Mouse (Mus musculus) neural tube, embryonic 10.5 days (tissue): ENCODE results near the gene Serac1.

ENCODE experiments used
- DNase-seq: peaks from one replicate; pipeline ENCODE4 v3.0.0-alpha.2; 2017; ENCODE audit warnings: low spot score; ENCODE audit errors: extremely low spot score

Serac1 gene

DNA sequence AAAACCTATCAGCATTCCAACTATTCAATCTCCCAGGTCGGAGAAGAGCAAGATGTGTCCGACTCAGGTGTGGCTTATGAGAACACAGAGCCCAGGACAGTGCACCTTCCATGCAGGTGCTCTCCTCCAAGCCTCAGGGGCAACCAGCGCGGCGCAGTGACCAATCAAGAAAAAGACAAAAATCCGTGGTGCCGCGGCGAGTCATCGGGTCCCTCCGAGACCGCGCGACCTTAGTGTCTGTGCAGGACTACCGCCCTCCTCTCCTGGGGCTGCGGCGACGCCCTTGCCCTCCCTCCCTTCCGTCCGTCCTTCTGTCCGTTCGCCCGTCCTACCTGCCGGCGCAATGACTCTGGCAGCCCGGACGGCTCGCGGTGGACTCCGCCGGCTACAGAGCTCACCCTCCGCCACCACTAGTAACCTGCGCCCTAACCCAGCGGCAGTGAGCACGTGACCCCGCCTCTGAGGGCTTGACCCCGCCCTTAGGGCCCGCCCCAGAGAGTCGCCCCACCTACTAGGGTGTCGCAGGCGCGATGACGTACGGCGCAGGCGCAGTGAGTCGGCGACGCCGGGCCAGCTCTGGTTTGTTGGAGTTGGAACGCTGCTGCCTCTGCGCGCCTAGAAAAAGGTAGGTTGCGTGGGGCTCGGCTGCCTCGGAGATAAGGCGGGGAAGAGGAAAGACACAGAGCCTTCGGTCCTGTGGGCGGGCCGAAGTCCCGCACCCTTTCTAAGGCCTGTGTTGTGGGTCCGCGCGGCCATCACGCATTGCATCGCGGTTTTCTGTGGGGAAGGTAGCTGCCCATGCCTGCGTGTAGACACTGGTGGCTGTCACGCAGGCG, at the start of gene Serac1, which contains the start of gene Gtf2h5:
Gene Serac1 (minus strand): TSS at position 455 of the 836 bp plus-strand sequence.
Gene Gtf2h5 (plus strand): TSS at position 500 of the 836 bp plus-strand sequence.
- peak; percentile 98 for DNase-seq

DNA sequence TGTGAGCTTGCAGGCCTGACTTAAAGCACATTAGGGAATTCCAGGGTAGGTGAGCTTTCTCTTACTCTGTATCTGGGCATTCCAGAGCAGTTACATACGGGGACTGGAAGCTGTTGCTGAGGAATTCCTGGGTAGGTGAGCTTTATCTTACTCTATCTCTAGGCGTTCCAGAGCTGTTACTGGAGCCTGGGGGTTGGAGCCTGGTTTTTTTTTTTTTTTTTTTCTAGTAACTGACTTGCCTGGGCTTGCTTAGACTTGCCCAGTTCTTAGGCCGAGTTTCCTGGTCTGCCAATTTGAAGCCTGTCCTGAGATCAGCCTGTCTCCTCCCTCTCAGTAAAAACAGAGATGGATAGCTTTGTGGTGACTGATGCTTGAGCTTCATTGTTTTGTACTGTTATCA, 48.5 kb upstream of the Serac1 start:
- DNase-seq: no peak

DNA sequence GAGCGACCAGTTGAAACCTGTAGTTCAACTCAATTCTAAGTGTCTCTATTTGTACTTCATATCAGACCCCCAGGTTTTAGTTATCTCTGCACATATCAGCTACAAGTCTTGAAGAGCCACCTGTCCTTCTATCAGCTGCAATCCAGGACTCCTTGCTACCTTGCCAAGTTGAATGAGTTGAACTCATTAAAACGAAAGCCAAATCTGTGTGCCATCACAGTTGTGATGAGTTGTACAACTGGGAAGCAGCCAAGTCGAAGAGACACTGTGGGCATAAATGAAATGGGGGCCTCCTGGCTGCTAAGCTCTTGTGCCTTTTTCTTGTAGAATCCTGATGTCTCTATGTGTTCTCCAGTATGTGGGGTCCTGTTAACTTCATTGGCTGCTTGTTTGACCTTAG, 45.9 kb upstream of the Serac1 start:
- no peak for DNase-seq

DNA sequence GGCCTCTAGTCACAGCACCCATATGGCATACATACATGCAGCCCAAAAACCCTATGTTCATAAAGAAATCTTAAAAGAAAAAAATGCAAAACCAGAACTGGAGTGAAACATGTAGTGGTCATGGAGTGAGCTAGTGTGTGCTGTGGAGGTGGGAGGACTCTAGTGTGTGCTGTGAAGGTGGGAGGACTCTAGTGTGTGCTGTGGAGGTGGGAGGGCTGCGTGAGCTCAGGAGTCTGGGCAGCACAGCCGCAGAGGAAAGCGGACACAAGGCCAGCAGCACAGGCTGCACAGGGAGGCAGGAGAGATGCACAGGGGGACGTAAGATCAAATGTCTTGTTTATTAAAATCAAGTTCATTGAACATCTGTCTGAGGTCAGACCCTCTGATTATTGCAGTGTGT, 44.2 kb upstream of the Serac1 start:
- DNase-seq: no peak

DNA sequence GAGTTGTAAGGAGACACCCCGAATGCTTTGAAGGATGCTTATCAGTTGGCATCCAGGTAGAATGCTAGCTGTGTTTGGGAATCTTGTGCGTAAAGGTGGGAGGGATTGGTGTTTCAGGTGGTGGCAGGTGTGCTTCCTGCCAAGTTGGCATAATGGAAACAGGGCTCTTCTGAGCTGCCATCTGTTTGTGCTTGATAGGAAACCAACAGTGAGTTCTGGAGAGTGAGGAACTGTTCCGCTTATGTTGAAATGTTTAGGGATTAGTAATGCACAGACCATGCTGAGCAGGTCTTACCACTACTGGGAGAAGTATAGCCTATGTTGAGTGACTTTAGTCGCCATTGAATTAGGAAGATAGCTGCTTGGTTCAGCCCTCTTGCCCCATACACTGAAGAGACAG, 39.3 kb upstream of the Serac1 start:
- DNase-seq: no peak

DNA sequence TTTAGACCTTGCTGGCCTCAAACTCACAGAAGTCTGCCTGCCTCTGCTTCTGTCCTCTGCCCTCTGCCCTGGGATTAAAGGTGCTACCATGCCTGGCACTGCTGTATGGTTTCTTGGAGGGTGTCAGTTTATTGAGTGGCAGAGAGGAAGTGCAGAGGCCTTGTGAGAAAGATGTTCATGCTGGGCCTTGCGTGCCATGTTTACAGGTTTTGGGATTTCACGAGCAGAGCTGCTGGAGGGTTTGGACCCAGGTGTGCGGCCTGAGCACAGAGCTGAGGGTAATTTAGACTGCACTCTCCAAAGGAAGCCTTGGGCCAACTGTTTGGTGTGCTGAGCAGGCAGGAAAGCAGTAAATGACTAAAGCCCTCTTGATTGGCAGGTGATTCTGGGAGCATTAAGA, 38.4 kb upstream of the Serac1 start:
- DNase-seq: no peak

DNA sequence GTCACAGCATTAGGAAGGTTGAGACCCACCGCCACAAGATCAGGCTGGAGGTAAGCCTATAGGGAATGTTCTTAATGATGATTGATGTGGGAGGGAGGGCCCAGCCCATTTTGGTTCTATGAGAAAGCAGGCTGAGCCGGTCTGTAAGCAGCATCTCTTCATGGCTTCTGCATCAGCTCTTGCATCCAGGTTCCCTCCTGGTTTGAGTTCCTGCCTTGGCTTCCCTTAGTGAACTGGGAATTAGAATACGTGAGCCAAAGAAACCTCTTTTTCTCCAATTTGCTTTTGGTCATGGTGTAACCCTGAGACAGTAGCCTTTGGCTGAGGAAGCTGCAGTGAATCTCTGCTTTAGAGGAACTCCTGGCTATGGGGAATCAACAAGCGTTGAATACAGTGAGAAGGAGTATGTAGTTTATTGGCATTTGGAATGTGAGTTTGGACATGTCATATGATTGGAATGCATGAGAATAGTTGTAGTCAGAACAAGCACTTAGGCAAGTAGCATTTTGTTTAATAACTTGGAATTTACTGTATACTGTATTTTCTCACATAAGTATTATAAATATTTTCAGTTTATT, 37.7 kb upstream of the Serac1 start:
- no peak for DNase-seq

DNA sequence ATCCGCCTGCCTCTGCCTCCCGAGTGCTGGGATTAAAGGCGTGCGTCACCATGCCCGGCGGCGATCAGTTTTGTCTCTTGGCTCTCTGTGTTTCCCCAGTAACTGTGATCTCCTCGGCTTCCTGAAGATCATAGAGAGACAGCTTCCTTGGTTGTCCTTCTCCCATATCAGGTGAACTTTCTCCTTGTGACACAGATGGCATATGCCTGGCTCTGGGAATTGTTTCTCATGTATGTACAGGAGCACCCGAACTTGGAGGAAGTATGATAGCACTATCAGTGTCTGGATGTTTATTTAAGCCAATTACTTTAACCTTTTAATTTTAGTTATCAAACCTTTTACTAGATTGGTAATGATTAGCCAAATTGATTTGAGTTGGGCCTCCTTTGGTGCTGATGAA, 35.5 kb upstream of the Serac1 start:
- DNase-seq: no peak

DNA sequence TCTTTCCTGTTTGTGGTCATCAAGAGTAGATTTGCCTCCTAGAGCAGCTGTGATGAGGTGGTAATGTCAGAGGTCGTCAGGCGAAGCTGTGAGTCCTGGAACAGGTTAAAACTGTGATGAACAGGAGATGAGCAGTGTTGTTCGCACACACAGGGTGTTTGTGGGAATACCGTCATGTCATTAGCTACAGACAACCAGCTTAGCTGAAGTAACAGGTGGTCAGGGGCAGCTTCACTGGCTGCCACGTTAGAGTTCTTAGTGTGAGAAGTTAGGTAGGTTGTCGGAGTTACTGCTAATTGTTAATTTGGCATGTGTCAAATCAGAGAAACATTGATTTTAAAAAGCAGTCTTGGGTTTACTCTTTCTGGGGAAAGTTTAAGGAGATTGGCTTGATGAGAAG, 34.1 kb upstream of the Serac1 start:
- DNase-seq: no peak

DNA sequence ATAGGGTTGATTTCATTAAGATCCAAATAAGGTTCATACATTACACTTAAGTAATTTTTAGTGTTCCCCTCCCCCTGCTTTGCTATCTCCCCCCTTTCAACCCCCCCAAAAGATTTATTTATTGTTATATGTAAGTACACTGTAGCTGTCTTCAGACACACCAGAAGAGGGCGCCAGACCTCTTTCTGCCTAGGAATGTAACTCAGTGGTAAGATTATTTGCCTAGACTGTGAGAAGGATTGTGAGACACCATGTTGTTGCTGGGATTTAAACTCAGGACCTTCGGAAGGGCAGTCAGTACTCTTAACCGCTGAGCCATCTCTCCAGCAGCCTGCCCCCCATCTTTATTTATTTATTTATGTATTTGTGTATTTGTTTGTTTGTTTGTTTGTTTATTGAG, 31.4 kb upstream of the Serac1 start:
- DNase-seq: no peak

DNA sequence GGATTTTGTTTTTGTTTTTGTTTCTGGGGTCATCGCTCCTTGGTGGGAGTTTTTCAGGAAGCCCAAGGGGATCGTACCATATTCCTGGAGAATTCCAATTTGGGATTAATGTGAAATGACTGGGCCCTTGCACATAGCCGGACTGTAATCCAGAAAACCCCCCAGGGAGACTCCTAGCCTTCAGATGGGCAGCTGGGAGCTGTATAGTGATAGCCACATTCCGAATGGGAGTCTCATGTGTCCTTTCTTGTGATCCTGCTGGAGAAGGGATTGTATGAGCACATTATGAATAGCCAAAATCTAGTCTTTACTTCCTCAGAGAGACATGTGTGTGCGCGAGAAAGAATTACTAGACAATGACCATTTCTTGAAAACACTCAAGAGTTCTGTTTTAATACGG, 28.6 kb upstream of the Serac1 start:
- DNase-seq: no peak

DNA sequence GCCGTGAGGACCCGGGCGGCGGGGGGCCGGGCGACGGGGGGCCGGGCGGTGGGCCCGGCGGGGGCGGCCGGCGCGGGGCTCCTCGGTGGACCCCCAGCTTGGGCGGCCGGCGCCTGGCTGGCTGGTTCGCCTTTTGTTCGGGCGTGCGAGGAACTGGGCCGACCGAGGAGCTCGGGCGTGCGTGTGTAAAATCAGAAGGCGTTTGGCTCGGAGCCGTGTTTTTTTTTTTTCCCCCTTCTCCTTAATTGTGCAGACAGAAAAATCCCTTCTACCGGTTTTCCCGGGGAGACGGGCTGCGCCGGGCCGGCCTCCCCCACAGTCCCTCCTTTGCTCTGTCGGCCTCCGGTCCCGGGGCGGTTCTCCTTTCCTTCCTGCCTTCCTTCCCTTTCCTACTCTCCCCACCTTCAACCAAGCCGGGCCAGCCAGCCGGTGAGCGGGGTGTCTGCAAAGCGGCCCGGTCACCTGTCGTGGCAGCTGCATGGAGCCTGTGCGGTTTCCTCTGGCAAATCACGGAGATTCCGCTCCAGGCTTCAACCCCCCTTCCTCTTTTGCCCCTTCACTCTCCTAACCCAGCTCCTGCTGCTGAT, 27.6 kb upstream of the Serac1 start:
- DNase-seq: peak; percentile 70

DNA sequence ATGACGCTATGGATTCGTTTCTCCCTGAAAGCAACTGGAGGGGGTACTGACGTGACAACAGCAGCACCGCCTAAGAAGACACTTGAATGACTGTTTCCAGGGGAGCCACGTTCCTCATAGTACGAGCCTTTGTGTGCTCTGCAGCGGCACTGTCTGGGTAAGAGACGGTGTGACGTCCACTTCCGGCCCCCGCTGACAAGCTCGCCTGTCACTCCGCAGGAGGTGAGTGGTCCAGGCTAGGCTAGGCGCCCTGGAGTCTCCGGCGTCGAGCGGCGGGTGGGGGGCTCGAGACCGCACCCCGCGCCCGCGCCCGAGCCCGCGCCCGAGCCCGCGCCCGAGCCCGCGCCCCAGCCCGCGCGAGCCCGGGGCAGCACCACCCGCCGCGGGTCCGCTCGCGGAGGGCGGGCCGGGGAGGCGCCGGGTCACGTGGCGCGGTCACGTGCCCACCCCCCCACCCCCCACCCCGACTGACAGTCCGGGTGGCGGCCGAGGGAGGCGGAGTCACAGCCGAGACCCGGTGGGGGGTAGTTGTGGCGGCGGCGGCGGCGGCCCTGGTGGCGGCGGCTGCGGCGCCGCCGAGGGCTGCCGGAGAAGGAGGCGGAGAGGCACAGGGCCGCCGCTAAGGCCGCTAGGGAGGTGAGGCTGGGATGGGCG, 26.9 kb upstream of the Serac1 start, which contains the start of gene Tulp4:
Gene Tulp4 (plus strand): TSS at position 77 of the 654 bp plus-strand sequence.
- DNase-seq: peak; percentile 93

DNA sequence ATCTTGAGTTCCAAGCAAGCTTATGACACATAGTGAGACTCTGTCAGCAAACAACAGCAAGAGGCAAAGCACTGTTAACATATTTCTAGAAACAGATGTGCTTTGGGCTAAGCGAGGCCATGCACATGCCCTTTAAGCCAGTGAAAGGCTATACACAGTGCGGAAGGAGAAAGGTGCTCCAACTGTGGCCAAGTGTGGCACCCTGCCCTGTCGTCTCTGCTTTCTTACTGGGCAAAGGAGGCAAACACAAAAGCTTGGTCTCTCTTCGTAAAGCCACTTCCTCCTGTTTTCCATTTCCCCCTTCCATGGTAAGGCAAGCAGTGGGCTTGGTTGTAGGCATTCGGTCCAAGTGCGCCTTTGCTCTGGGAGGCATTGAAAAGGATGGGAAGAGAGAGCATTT, 24.0 kb upstream of the Serac1 start:
- no peak for DNase-seq

DNA sequence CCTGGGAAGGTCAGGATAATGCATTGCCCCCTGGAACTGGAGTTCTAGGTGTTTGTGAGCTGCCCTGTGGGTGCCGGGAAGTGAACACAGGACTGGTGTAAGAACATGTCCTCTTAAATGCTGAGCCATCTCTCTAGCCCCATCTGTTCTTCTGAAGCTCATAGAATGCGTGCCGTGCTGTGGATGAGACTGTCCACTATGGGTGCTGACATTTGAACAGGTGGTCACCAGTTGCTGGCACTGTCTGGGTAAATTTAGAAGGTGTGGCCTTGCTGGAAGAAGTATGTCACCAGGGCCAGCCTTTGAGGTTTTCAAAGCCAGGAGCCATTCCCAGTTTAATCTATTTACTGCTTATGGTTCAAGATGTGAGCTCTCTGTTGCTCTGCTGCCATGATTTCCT, 22.7 kb upstream of the Serac1 start:
- DNase-seq: no peak

DNA sequence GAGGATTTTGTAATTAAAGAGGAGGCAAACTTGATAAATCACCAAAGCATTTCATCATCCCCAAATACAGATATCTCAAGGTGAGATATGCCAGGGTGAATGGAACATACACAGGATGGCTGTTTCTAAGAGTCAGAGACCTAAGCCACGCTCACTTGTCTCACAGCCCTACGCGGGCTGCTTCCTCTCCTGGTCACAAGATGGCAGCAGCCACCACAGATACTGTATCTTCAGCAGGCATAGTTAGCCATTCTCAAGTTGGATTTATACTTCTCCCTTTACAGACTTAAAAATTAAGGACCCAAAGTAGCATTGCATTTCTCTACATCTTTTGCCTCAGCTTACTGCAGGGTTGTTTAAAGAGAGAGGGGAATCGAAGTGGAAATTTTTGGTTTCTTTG, 18.3 kb upstream of the Serac1 start:
- peak; percentile 43 for DNase-seq

DNA sequence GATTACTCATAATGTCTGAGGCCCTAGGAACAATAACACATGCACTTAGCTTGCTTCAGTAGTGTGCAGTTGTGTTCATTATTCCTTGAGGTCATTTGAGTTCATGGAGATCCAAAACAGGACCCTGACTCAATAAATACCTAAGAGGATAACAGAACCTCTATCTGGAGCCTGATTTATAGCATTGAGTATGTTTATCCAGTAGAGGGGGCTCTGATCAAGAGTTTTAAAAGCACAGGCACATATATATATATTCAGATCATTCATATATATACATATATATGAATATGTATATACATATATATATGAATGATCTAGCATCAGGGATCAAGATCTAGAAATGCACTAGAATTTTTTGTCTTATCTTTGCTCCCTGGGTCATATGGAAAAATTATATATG, 16.0 kb upstream of the Serac1 start:
- no peak for DNase-seq

DNA sequence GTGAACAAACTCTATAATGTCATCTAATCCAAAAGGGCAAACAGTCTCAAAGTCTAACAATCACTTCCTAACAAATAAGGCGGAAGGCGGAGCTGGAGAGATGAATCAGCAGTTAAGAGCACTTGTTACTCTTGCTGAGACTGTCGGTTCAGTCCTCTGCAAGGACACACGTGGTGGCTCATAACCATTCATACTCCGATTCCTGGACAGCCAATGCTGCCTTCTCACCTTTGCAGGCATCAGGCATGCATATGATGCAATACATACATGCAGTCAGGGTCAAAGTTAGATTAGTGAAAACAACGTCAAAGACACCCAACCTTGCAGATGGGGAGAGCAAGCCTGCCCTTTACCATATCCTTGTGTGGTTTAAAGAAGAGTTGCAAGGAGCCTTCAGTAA, 12.1 kb upstream of the Serac1 start:
- DNase-seq: no peak

DNA sequence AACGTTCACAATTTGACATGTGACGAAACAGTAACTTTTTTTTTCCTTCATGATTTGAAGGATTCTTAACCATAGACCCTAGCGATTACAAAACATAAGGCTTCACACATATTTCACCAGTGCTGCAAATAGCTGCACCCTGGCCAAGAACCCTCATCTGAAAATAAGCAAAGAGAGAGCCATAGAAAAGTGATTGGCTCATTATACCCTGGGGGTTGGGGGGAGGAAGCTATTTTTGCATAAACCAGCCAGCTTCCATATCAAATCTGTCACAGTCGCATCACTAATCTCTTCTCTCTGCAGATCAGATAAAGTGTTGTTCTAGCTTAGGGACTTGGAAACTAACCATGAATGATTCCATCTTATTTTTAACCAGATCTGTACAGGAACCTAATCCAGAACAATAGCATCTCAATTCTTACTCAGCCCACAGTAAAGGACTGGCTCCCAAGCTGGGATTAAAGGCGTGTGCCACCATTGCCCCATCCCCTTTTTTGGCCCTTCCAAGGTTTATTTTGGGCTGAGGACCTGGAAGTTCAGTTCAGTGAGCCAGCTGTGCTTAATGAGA, 3.9 kb upstream of the Serac1 start:
- no peak for DNase-seq

DNA sequence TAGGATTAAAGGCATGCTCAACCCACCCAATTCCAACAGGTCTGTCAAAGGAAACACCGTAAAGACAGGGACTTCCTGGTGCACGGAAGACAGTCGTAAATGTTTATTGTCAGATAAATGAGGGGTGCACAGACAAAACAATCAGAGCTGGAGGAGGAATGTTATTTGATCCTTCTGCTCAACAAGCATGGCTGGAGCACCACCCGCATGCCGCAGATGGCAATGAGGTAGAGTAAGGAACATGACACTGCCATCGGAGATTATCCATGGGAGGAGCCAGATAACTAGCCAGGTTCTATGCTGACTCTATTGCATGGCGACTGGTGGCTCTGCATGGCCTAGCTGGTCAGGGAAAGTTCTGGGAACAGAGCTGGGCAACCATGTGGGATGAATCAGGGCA, 6.1 kb downstream of the Serac1 start:
- DNase-seq: no peak

DNA sequence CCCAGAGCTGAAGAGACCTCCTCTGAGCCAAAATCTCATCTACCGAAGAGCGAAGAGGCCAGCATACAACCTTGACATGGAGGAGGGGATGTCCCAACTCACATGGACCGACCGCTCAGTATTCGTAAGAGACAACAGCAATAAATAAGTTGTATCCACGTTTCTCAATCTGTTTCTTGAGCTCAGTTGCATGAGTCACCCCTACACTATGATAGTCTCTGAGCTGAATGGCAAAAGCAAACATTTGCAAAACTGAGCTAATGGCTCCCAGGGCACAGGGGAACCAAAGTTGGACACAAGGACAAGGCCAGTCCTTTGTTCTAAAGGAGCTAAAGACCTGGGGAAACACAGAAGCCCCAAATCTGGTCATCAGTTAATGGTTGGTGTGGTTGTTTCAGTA, 9.7 kb downstream of the Serac1 start:
- DNase-seq: no peak

DNA sequence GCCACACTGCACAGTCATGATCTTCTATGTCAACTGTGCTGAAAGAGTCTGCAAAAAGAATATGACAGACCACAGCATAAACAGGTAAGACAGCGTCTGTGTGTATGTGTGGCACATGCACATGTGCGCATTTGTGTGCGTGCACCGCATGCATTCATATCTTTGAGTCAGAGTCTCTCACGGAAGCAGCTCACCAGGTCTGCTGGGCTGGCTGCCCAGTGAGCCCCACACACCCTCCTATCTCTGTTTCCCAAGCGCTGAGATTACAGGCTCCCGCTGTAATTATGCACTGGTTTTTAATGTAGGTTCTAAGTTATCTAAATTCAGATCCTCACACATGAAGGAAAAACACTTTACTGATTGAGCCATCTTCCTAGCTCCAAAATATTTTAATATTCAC, 11.9 kb downstream of the Serac1 start:
- DNase-seq: no peak
